Mouse (Mus musculus) hindbrain, embryonic 14.5 days (tissue): ENCODE measurements around the gene Coa5. TPM values are rescaled to one million over a fixed set of nuclear protein-coding genes. Genes with fewer than 3 reads are reported as not detected.

Experiments
- ATAC-seq: fragments of 200-750 bp; cut with Nextera tagmentation; 2 replicates; pipeline ENCODE4 v1.8.0; 2017; ENCODE audit warnings: moderate number of reproducible peaks, mild to moderate bottlenecking, moderate TSS enrichment, moderate library complexity; ENCODE audit not compliant: low FRiP score
- DNase-seq: peaks from one replicate; pipeline ENCODE4 v3.0.0-alpha.2; 2015; ENCODE audit warnings: low spot score
- H3K27ac ChIP-seq: fragments of 300-500 bp; sonication (generic); 2 replicates; pipeline ENCODE4 v1.5.1; 2014; ENCODE audit warnings: mild to moderate bottlenecking, moderate library complexity
- H3K27me3 ChIP-seq: fragments of 300-500 bp; sonication (generic); 2 replicates; pipeline ENCODE4 v1.6.1; 2014; ENCODE audit warnings: mild to moderate bottlenecking, low read length, mixed read lengths; ENCODE audit not compliant: control insufficient read depth, insufficient read depth
- H3K36me3 ChIP-seq: fragments of 300-500 bp; sonication (generic); replicated peaks from 2 replicates; pipeline ENCODE4 v1.6.1; 2014; ENCODE audit not compliant: control insufficient read depth, insufficient read depth
- H3K4me1 ChIP-seq: fragments of 300-500 bp; sonication (generic); replicated peaks from 2 replicates; pipeline ENCODE4 v1.6.1; 2014; ENCODE audit warnings: antibody characterized with exemption, low read length, mixed read lengths; ENCODE audit not compliant: control insufficient read depth, insufficient read depth
- H3K4me2 ChIP-seq: fragments of 300-500 bp; sonication (generic); replicated peaks from 2 replicates; pipeline ENCODE4 v1.6.1; 2014; ENCODE audit warnings: mild to moderate bottlenecking, moderate library complexity
- H3K4me3 ChIP-seq: fragments of 300-500 bp; sonication (generic); replicated peaks from 2 replicates; pipeline ENCODE4 v1.5.1; 2014; ENCODE audit warnings: mild to moderate bottlenecking, low read length
- H3K9ac ChIP-seq: fragments of 300-500 bp; sonication (generic); 2 replicates; pipeline ENCODE4 v1.6.1; 2014
- H3K9me3 ChIP-seq: fragments of 300-500 bp; sonication (generic); 2 replicates; pipeline ENCODE4 v1.6.1; 2016; ENCODE audit warnings: low read length; ENCODE audit not compliant: control insufficient read depth
- WGBS: fragments of 180-500 bp; shearing (Covaris S2); extraction: QIAGEN DNeasy Blood & Tissue Kit; methylation state at CpG from one replicate; pipeline ENCODE4 v1.1.7; 2014; 5-methylcytosine and 5-hydroxymethylcytosine counted together
- polyA plus RNA-seq: library from polyadenylated mRNA; unstranded; fragments of >200 nt; fragmentation: Nextera tagmentation; extraction: Ambion mirVana; gene quantifications from 2 replicates; pipeline ENCODE4 v1.2.1, GENCODE M21; 2014

The Coa5 gene
- polyA plus RNA-seq, 1 experiment from 2014 or later: 69.3 TPM

GRCm38 (mm10) chr1:37408059-37408458 is 21.8 kb downstream of the Coa5 start:
- H3K4me1 ChIP-seq: no peaks in the 10 kb centered on the region
- no peak overlapping the region for H3K27ac ChIP-seq
- no peak overlapping the region for H3K9ac ChIP-seq
- 90% methylated on average over 8 of the region's 8 CpGs for WGBS
- H3K9me3 ChIP-seq: no peaks in the 10 kb centered on the region
- no peak overlapping the region for H3K4me2 ChIP-seq
- DNase-seq (no peak), ATAC-seq (no peak)
- peaks cover 39% of the 10 kb centered on the region for H3K36me3 ChIP-seq
- H3K27me3 ChIP-seq: no peaks in the 10 kb centered on the region
- no peak overlapping the region for H3K4me3 ChIP-seq

DNA sequence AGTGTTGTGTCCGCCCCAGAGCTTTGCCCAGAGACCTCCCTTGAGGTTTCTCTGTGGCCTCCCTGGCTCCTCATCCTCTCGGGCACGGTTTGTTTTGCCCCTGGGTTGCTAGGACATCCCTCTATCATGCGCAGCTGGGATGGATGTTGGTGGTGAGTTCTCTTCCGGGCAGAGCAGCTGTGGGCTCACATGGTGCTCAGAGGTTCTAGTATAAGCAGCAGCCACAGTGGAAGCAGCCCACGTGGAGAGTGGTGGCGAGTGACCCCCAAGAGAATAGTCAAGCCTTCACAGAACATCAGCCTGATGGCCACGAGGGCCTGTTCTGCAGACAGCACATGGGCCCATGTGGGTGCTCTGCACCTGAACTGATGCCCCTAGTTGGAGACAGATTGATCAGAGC is 22.7 kb downstream of the Coa5 start:
- H3K27ac ChIP-seq: no peak overlapping the region
- DNase-seq (no peak), ATAC-seq (no peak)
- no peaks in the 10 kb centered on the region for H3K27me3 ChIP-seq
- peaks cover 43% of the 10 kb centered on the region for H3K36me3 ChIP-seq
- no peak overlapping the region for H3K4me2 ChIP-seq
- WGBS: 84% methylated on average over 8 of the region's 8 CpGs
- no peak overlapping the region for H3K4me3 ChIP-seq
- H3K4me1 ChIP-seq: no peaks in the 10 kb centered on the region
- no peak overlapping the region for H3K9ac ChIP-seq
- no peaks in the 10 kb centered on the region for H3K9me3 ChIP-seq

GRCm38 (mm10) chr1:37405137-37405536 is 24.8 kb downstream of the Coa5 start:
- H3K27me3 ChIP-seq: no peaks in the 10 kb centered on the region
- no peak overlapping the region for H3K4me2 ChIP-seq
- ATAC-seq (no peak; the same call in 1 of the 2 replicates), DNase-seq (no peak)
- WGBS: 72% methylated on average over 2 of the region's 2 CpGs
- H3K36me3 ChIP-seq: peaks cover 54% of the 10 kb centered on the region
- H3K4me1 ChIP-seq: no peaks in the 10 kb centered on the region
- H3K9ac ChIP-seq: no peak overlapping the region
- no peak overlapping the region for H3K27ac ChIP-seq
- H3K4me3 ChIP-seq: no peak overlapping the region
- H3K9me3 ChIP-seq: no peaks in the 10 kb centered on the region

DNA sequence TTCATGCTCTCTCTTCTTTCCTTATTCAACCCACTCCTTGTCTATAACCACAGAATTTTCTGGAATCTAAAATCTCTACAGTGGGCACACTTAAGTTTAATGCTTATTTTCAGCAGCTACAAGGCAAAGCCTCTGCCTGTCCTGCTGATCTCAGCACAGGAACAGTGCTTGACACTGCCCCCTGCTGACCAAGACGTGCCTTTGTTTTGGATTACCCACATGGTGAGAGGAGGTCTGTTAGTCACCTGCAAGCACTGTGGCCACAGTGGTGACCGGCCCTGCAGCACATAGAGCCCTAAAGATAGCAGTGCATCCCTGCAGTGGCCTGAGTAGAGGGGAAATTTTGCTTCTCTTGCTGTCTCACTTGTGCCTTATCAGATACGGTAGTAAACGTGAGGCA is 28.2 kb downstream of the Coa5 start:
- no peak for ATAC-seq
- WGBS: 58% methylated on average over 4 of the region's 4 CpGs
- no peaks in the 10 kb centered on the region for H3K4me1 ChIP-seq
- no peak overlapping the region for H3K4me2 ChIP-seq
- H3K9ac ChIP-seq: no peak overlapping the region
- no peak overlapping the region for H3K27ac ChIP-seq
- no peak overlapping the region for H3K4me3 ChIP-seq
- DNase-seq: peak; percentile 60
- peaks cover 72% of the 10 kb centered on the region for H3K36me3 ChIP-seq
- no peaks in the 10 kb centered on the region for H3K9me3 ChIP-seq
- H3K27me3 ChIP-seq: no peaks in the 10 kb centered on the region

- no peak overlapping the region for H3K4me3 ChIP-seq
- H3K27me3 ChIP-seq: no peaks in the 10 kb centered on the region
- no peak overlapping the region for H3K9ac ChIP-seq
- no peaks in the 10 kb centered on the region for H3K4me1 ChIP-seq
- no peak for DNase-seq
- no peaks in the 10 kb centered on the region for H3K9me3 ChIP-seq
- WGBS: 75% methylated on average over 8 of the region's 8 CpGs
- H3K27ac ChIP-seq: no peak overlapping the region
- H3K4me2 ChIP-seq: no peak overlapping the region
- peaks cover 80% of the 10 kb centered on the region for H3K36me3 ChIP-seq
- no peak for ATAC-seq
These were observed 30.2 kb downstream of the Coa5 start for GRCm38 (mm10) chr1:37399734-37400133.

DNA sequence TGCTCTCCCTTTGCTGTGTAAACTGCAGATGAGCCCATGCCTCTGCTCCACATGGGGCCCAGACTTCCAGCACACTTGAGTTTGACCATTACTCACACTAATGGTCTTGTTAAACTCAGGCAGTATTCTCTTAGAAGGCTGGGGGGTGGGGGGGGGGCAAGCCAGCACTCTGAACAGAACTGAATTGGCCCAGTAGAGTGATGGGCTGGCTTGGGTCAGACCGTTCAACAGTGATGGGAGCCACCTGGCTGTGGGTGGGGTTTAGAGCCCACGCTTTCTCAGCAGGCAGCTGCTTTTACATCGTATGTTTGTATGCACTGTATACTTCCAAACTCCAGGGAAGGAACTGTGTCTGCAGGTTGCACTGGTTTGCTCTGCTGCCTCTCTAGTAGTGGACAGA is 30.9 kb downstream of the Coa5 start:
- no peak overlapping the region for H3K9ac ChIP-seq
- H3K9me3 ChIP-seq: no peaks in the 10 kb centered on the region
- H3K27ac ChIP-seq: no peak overlapping the region
- no peaks in the 10 kb centered on the region for H3K4me1 ChIP-seq
- peaks cover 86% of the 10 kb centered on the region for H3K36me3 ChIP-seq
- ATAC-seq: no peak
- H3K4me3 ChIP-seq: no peak overlapping the region
- no peak for DNase-seq
- H3K4me2 ChIP-seq: no peak overlapping the region
- 62% methylated on average over 3 of the region's 3 CpGs for WGBS
- H3K27me3 ChIP-seq: no peaks in the 10 kb centered on the region

- Histone ChIP-seq H3K27me3 (no peaks in the 10 kb centered on the region), H3K4me2 (no peak overlapping the region), H3K27ac (no peak overlapping the region), H3K9me3 (no peaks in the 10 kb centered on the region), H3K4me1 (no peaks in the 10 kb centered on the region), H3K9ac (no peak overlapping the region), H3K36me3 (peaks cover 84% of the 10 kb centered on the region), H3K4me3 (no peak overlapping the region)
- 72% methylated on average over 1 of the region's 1 CpGs for WGBS
- DNase-seq (no peak), ATAC-seq (no peak)
These were observed 33.4 kb downstream of the Coa5 start for GRCm38 (mm10) chr1:37396481-37396880.

DNA sequence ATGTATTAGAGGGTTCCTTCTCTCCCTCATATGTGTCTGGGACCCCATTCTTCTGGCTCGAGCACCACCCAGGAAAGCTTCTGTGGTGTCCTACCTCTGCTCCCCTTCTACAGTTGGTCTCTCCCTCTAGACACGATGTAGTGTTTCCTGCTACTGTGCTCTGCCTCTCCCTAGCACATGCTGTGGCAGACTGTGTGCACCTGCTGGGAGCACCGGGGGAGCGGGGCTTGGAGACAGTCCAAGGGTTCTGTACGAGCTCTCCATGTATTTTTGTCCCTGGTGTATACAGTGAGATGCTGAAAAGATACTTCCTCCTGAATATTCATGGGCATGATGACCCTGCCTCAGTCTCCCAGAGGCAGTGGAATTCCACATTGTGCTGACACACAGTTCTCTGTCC is 36.7 kb downstream of the Coa5 start:
- no peak for ATAC-seq
- 68% methylated on average over 5 of the region's 5 CpGs for WGBS
- peaks cover 81% of the 10 kb centered on the region for H3K36me3 ChIP-seq
- H3K4me1 ChIP-seq: no peaks in the 10 kb centered on the region
- H3K27ac ChIP-seq: no peak overlapping the region
- no peaks in the 10 kb centered on the region for H3K9me3 ChIP-seq
- DNase-seq: no peak
- no peak overlapping the region for H3K4me2 ChIP-seq
- no peak overlapping the region for H3K4me3 ChIP-seq
- H3K27me3 ChIP-seq: no peaks in the 10 kb centered on the region
- H3K9ac ChIP-seq: no peak overlapping the region

GRCm38 (mm10) chr1:37386448-37386971 is 43.4 kb downstream of the Coa5 start:
- Histone ChIP-seq H3K36me3 (peaks cover 56% of the 10 kb centered on the region), H3K9ac (no peak overlapping the region), H3K9me3 (no peaks in the 10 kb centered on the region), H3K27ac (no peak overlapping the region), H3K4me1 (no peaks in the 10 kb centered on the region), H3K4me3 (no peak overlapping the region), H3K27me3 (no peaks in the 10 kb centered on the region), H3K4me2 (no peak overlapping the region)
- no peak for DNase-seq
- no peak for ATAC-seq
- WGBS: 87% methylated on average over 7 of the region's 7 CpGs

DNA sequence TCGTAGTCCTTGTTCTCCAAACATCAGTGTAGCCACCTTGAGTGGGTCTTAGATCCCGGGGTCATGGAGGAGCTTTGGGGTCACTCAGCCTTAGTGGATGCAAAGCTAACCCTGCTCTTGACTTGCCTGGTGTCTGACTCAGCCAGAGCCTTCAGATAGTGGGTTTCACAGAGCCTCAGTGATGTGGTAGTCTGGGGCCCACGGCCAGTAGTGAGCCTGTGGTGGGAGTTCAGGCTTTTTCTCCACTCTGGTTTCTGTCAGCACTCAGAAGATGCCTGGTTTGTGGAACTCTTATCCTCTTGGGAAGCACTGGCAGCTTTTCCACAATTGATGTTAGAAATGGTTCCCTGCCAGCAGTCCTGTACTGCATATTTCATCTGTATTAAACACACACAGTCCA is 45.6 kb downstream of the Coa5 start:
- H3K9me3 ChIP-seq: no peaks in the 10 kb centered on the region
- peaks cover 58% of the 10 kb centered on the region for H3K36me3 ChIP-seq
- no peak overlapping the region for H3K9ac ChIP-seq
- 95% methylated on average over 3 of the region's 3 CpGs for WGBS
- no peak overlapping the region for H3K27ac ChIP-seq
- no peaks in the 10 kb centered on the region for H3K27me3 ChIP-seq
- H3K4me1 ChIP-seq: no peaks in the 10 kb centered on the region
- no peak for DNase-seq
- H3K4me3 ChIP-seq: no peak overlapping the region
- no peak overlapping the region for H3K4me2 ChIP-seq
- no peak for ATAC-seq
